Mouse (Mus musculus): Measurements from ENCODE around the gene 2810006K23Rik. TPM values are rescaled to one million over a fixed set of nuclear protein-coding genes. Genes with fewer than 3 reads are reported as not detected.
"Not testable (repeated sequence)": the region's sequence is repeated elsewhere in the genome, so short reads cannot be mapped to it uniquely, and the experiment has no call there.

The 2810006K23Rik gene
- 18.5 and 19.5 TPM in 2 replicates for polyA plus RNA-seq (2015; fragmentation: Nextera tagmentation; extraction: Ambion mirVana)

DNA sequence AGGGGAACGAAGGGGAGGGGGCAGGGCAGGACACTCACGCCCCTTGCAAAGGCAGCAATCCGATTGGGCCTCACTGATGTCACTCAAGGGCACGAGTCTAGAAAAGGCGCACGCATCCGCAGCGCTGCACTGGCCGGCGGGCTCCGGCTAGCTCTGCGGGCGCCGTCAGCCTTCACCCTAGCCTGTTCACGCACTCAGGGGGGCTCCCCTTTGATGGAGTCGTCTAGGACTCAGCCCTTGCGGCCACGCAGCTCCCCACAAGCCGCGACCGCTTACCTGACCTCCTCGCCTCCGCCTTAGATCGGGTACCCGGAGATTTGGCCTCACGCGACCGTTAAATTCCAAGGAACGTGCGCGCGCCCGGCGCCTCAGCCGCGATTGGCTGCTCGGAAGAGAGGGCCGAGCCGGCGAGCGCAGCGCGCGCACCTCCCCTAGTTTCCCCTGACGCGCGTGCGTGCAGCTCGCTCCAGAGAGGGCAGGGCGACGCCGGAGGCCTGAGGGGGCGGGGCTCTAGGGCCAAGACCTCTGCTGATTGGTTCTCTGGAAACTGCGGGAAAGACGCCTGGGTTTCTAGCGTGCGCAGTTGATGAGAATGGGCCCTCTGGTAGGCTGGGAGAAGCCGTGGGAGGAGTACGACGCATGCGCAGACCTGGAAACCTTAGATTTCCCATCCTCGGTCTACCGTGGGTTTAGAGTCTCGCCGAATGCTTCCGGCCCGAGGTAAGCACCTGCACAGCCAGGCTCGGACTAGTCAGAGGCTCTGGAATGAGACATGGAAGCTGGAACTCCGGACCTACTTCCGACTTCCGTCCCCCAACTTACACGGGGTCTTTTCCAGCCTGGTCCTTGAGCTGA is at the start of gene 2810006K23Rik, which contains the start of gene Mphosph9:
Gene 2810006K23Rik, plus strand, starts transcription at position 580 of the 855 bp plus-strand sequence.
Gene Mphosph9, minus strand, starts transcription at position 463 of the 855 bp plus-strand sequence.
- WGBS: under 1% methylated on average over 72 of the region's 72 CpGs
- peaks cover 21% of the 10 kb centered on the region for H3K4me1 ChIP-seq
- peaks cover 21% of the 10 kb centered on the region for H3K36me3 ChIP-seq
- peak within 1 kb of the TSS; percentile 93 for H3K27ac ChIP-seq (replicated peaks)
- no peaks in the 10 kb centered on the region for H3K27me3 ChIP-seq (replicated peaks)
- peak within 1 kb of the TSS; percentile 90 for H3K9ac ChIP-seq
- no peaks in the 10 kb centered on the region for H3K9me3 ChIP-seq
- peak; percentile 97 for ATAC-seq (ENCODE audit: extremely low read depth, insufficient number of reproducible peaks, low FRiP score, low TSS enrichment)
- peak within 1 kb of the TSS; percentile 96 for H3K4me2 ChIP-seq
- H3K4me3 ChIP-seq: peak within 1 kb of the TSS; percentile 78

GRCm38 (mm10) chr5:124282854-124283253 is 45.0 kb upstream of the 2810006K23Rik start:
- H3K4me1 ChIP-seq: no peaks in the 10 kb centered on the region
- H3K4me3 ChIP-seq: no peak overlapping the region
- no peak for ATAC-seq (ENCODE audit: extremely low read depth, insufficient number of reproducible peaks, low FRiP score, low TSS enrichment)
- H3K4me2 ChIP-seq: no peak overlapping the region
- H3K36me3 ChIP-seq: peaks cover 84% of the 10 kb centered on the region
- WGBS: 76% methylated on average over 2 of the region's 2 CpGs
- no peaks in the 10 kb centered on the region for H3K27me3 ChIP-seq (replicated peaks)
- H3K9me3 ChIP-seq: peaks cover 2% of the 10 kb centered on the region
- H3K27ac ChIP-seq (replicated peaks): no peak overlapping the region
- no peak overlapping the region for H3K9ac ChIP-seq

- Histone ChIP-seq H3K27ac (replicated peaks) (no peak overlapping the region), H3K36me3 (peaks cover 86% of the 10 kb centered on the region), H3K4me3 (no peak overlapping the region), H3K4me2 (no peak overlapping the region), H3K27me3 (replicated peaks) (no peaks in the 10 kb centered on the region), H3K9ac (no peak overlapping the region), H3K4me1 (no peaks in the 10 kb centered on the region), H3K9me3 (peaks cover 8% of the 10 kb centered on the region)
- ATAC-seq (ENCODE audit: extremely low read depth, insufficient number of reproducible peaks, low FRiP score, low TSS enrichment): no peak
- 66% methylated on average over 3 of the region's 3 CpGs for WGBS
These were observed 43.6 kb upstream of the 2810006K23Rik start for GRCm38 (mm10) chr5:124284330-124284729.

DNA sequence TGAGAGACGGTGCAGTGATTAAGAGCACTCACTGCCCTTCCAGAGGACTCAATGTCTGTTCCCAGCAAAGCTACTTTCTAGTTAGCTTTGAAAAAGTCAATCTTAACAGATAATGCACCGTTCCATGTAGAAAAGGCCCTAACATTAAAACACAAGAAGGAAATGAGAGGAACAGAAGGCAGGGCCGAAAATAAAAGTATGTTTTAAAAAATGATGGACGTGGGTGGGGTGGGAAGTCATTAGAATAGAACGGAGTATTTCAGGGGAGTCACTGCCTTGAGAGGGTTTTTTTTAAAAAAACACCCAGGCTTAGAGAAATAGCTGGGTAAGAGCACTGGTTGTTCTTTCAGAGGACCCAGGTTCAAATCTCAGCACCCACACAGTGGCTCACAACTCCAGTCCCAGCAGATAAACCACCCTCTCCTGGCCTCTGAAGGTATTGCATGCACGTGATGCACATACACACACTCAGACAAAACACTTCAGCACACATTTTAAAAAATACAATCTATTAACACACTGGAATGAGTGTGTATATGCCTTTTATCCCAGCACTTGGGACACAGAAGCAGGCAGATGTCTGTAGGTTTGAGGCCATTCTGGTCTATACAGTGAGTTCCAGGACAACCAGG is 40.2 kb upstream of the 2810006K23Rik start:
- Histone ChIP-seq H3K9ac (no peak overlapping the region), H3K4me2 (no peak overlapping the region), H3K27ac (replicated peaks) (no peak overlapping the region), H3K9me3 (peaks cover 8% of the 10 kb centered on the region), H3K4me3 (no peak overlapping the region), H3K27me3 (replicated peaks) (no peaks in the 10 kb centered on the region), H3K36me3 (peaks cover 85% of the 10 kb centered on the region), H3K4me1 (no peaks in the 10 kb centered on the region)
- WGBS: 91% methylated on average over 6 of the region's 6 CpGs
- ATAC-seq (ENCODE audit: extremely low read depth, insufficient number of reproducible peaks, low FRiP score, low TSS enrichment): no peak

DNA sequence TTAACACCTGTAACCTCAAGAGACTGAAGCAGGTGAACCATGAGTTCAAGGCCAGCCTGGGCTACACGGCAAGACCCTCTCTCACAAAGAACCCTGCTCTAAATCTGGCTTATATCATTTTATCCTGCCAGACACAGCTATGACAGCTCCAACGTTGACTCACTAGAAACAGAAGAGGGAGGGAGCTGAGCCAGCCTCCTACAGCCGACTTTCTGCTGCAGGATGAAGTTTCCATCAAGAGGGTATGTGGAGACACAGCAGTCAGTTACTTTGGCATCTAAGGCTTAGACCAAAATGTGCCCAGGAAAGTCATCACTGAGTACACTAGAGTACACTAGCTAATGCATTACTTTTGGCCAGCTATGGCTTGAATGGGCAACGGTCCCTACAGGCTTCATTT is 37.7 kb upstream of the 2810006K23Rik start:
- WGBS: 80% methylated on average over 4 of the region's 4 CpGs
- peaks cover 94% of the 10 kb centered on the region for H3K36me3 ChIP-seq
- H3K9ac ChIP-seq: no peak overlapping the region
- no peak overlapping the region for H3K4me3 ChIP-seq
- H3K4me1 ChIP-seq: no peaks in the 10 kb centered on the region
- H3K27ac ChIP-seq (replicated peaks): no peak overlapping the region
- H3K27me3 ChIP-seq (replicated peaks): no peaks in the 10 kb centered on the region
- no peak for ATAC-seq (ENCODE audit: extremely low read depth, insufficient number of reproducible peaks, low FRiP score, low TSS enrichment)
- H3K9me3 ChIP-seq: peaks cover 8% of the 10 kb centered on the region
- no peak overlapping the region for H3K4me2 ChIP-seq

DNA sequence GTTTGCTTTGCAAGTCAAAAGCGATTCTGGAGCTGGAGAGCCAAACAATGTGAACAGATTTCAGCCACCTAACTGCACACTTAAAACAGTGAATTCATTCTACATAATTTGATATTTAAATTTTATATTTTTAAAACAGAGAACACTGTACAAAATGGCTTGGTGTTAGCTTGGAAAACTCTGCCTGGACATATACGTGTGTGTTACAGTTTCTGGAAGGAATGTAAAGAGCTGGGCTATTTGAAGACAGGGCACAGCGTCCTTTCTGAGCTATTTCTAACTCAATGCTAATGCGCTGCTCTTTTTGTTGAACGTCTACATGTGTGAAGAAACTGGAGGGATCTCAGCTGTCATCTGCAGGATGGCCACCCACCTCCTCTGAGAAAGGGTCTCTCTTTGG is 33.9 kb upstream of the 2810006K23Rik start:
- Histone ChIP-seq H3K9ac (0 out of 2 replicates have a peak overlapping the region, but pooled peaks have one; percentile 7), H3K4me1 (no peaks in the 10 kb centered on the region), H3K27ac (replicated peaks) (peak overlapping the region; percentile 57), H3K36me3 (peaks cover 94% of the 10 kb centered on the region), H3K27me3 (replicated peaks) (no peaks in the 10 kb centered on the region), H3K4me2 (no peak overlapping the region), H3K4me3 (no peak overlapping the region), H3K9me3 (no peaks in the 10 kb centered on the region)
- ATAC-seq (ENCODE audit: extremely low read depth, insufficient number of reproducible peaks, low FRiP score, low TSS enrichment): no peak
- WGBS: 77% methylated on average over 5 of the region's 5 CpGs

DNA sequence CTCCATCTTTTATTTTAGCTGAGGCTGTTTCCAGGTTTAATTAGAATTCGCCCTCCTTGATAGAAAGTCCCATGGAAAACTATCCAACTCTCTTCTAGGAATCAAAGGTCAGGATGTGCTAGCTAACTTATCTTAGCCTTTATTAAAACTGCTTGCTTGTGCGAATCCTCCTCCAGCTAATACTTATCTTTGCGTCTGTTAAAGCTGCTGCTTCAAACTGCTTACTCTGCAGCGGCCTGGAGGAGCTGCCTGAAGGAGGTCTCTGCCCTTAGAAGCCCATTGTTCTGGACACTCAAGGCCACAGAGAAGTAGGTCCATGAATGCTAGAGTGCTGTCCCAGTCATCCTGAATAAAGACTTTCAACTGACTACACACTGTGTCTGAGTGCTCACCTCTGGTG is 31.4 kb upstream of the 2810006K23Rik start:
- Histone ChIP-seq H3K27me3 (replicated peaks) (no peaks in the 10 kb centered on the region), H3K36me3 (peaks cover 79% of the 10 kb centered on the region), H3K4me1 (peaks cover 7% of the 10 kb centered on the region; the same call in 1 of the 2 replicates), H3K9me3 (no peaks in the 10 kb centered on the region), H3K4me3 (no peak overlapping the region), H3K4me2 (no peak overlapping the region), H3K9ac (no peak overlapping the region), H3K27ac (replicated peaks) (no peak overlapping the region)
- 78% methylated on average over 4 of the region's 4 CpGs for WGBS
- ATAC-seq (ENCODE audit: extremely low read depth, insufficient number of reproducible peaks, low FRiP score, low TSS enrichment): no peak

DNA sequence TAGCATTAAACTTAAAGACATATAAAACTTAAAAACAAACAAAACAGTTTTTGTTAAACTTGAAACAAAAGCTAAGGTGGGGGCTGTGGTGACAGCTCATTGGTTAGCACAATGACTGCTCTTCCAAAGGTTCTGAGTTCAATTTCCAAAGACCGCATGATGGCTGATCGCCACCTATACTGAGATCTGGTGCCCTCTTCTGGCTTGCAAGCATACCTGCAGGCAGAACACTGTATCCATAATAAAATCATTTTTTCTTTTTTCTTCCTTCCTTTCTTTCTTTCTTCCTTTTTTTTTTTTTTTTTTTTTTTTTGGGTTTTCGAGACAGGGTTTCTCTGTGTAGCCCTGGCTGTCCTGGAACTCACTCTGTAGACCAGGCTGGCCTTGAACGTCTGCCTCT is 28.6 kb upstream of the 2810006K23Rik start:
- not testable (repeated sequence) for ATAC-seq (ENCODE audit: extremely low read depth, insufficient number of reproducible peaks, low FRiP score, low TSS enrichment); H3K9me3 ChIP-seq; H3K27ac ChIP-seq (replicated peaks); H3K9ac ChIP-seq; H3K4me1 ChIP-seq; H3K4me3 ChIP-seq; H3K4me2 ChIP-seq; H3K27me3 ChIP-seq (replicated peaks)
- peaks cover 72% of the 10 kb centered on the region for H3K36me3 ChIP-seq
- WGBS: 56% methylated on average over 4 of the region's 4 CpGs

DNA sequence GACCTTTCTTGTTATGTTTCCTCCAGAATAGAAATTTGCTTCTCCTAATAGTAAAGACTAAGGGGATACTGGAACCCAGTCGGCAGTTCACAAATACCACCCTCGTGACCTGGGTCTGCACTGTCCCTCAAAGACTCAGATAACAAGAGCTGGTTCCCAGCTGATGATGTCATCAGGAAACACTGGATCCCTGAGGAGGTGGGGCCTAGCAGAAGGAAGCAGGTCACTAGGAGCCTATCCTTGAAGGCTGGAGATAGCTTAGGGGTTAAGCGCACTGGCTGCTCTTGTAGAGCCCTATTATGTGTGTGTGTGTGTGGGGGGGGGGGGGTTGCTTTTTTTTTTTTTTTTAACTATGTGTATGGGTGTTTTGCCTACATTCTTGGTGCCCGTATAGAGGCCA is 27.8 kb upstream of the 2810006K23Rik start:
- no peak overlapping the region for H3K4me3 ChIP-seq
- no peak overlapping the region for H3K9ac ChIP-seq
- no peak overlapping the region for H3K4me2 ChIP-seq
- H3K27ac ChIP-seq (replicated peaks): no peak overlapping the region
- H3K4me1 ChIP-seq: peaks cover 7% of the 10 kb centered on the region; the same call in 1 of the 2 replicates
- peaks cover 69% of the 10 kb centered on the region for H3K36me3 ChIP-seq
- WGBS: 40% methylated on average over 4 of the region's 4 CpGs
- no peaks in the 10 kb centered on the region for H3K27me3 ChIP-seq (replicated peaks)
- no peaks in the 10 kb centered on the region for H3K9me3 ChIP-seq
- ATAC-seq (ENCODE audit: extremely low read depth, insufficient number of reproducible peaks, low FRiP score, low TSS enrichment): no peak

DNA sequence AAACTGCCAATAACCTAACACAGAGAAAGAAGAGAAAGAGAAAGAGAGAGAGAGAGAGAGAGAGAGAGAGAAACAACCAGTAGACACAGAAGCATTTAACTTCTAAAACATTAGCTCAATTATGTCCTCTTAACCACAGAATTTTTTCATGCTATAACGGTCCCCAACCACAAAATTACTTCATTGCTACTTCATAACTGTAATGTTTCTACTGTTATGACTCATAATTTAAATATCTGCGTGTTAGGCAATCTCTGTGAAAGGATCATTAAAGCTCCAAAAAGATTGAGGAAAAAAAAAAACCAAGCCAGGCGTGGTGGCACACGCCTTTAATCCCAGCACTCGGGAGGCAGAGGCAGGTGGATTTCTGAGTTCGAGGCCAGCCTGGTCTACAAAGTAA is 25.0 kb upstream of the 2810006K23Rik start:
- 87% methylated on average over 6 of the region's 6 CpGs for WGBS
- H3K36me3 ChIP-seq: peaks cover 71% of the 10 kb centered on the region
- H3K4me3 ChIP-seq; H3K9ac ChIP-seq; H3K27me3 ChIP-seq (replicated peaks); H3K4me1 ChIP-seq; H3K9me3 ChIP-seq; H3K4me2 ChIP-seq; ATAC-seq (ENCODE audit: extremely low read depth, insufficient number of reproducible peaks, low FRiP score, low TSS enrichment); H3K27ac ChIP-seq (replicated peaks): not testable (repeated sequence)

- H3K4me1 ChIP-seq: peaks cover 12% of the 10 kb centered on the region; the same call in 1 of the 2 replicates
- H3K9me3 ChIP-seq: peaks cover 6% of the 10 kb centered on the region; the same call in 1 of the 2 replicates
- H3K9ac ChIP-seq: no peak overlapping the region; the same call in 1 of the 2 replicates
- no peak overlapping the region for H3K4me3 ChIP-seq
- H3K27ac ChIP-seq (replicated peaks): peak overlapping the region; percentile 4; the same call in 1 of the 2 replicates
- WGBS: 64% methylated on average over 10 of the region's 10 CpGs
- H3K27me3 ChIP-seq (replicated peaks): no peaks in the 10 kb centered on the region
- no peak for ATAC-seq (ENCODE audit: extremely low read depth, insufficient number of reproducible peaks, low FRiP score, low TSS enrichment)
- no peak overlapping the region for H3K4me2 ChIP-seq
- peaks cover 86% of the 10 kb centered on the region for H3K36me3 ChIP-seq
These were observed 18.7 kb upstream of the 2810006K23Rik start for GRCm38 (mm10) chr5:124309155-124309554.
